Mouse (Mus musculus) G1E-ER4 (cell line): Measurements from ENCODE around the gene Plekho1. TPM values are rescaled to one million over a fixed set of nuclear protein-coding genes. Genes with fewer than 3 reads are reported as not detected.

ENCODE experiments used
- GATA1 ChIP-seq: IDR thresholded peaks from one replicate; pipeline ENCODE4 v1.8.0; 2012; ENCODE audit warnings: low read length, inconsistent platforms
- polyA plus RNA-seq: library from polyadenylated mRNA; stranded (reverse); fragments of >175 nt; gene quantifications from 2 replicates; pipeline ENCODE4 v1.2.3, GENCODE M21; 2012

Plekho1 gene
- polyA plus RNA-seq, 1 experiment, result 7.2 TPM

DNA sequence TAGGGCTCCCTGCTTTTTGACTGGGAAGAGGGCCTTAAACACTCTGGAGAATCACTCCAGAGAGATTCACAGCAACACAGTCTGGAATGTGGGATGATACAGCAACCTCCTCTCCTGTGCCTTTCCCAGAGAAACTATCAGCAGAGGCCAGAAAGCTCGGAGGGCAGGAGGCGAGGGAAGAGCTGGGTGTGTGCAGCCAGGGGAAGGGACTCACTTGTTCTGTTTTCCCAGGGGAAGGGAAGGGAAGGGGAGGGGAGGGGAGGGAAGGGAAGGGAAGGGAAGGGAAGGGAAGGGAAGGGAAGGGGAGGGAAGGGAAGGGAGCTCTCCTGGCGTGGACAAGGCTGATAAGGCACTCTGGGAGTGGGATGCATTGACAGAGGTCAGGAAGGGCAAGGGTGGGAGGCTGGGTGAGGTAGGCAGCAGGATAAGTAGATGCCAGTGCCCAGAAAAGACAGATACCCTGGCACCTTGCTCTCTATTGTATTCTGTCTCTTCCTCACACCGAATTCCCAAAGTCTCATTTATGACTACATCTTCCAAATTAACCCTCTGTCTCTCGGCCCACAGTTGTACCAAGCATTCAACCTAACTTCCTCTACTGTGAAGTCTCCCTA, 2.7 kb downstream of the Plekho1 start:
- TF ChIP-seq GATA1, result no peak

DNA sequence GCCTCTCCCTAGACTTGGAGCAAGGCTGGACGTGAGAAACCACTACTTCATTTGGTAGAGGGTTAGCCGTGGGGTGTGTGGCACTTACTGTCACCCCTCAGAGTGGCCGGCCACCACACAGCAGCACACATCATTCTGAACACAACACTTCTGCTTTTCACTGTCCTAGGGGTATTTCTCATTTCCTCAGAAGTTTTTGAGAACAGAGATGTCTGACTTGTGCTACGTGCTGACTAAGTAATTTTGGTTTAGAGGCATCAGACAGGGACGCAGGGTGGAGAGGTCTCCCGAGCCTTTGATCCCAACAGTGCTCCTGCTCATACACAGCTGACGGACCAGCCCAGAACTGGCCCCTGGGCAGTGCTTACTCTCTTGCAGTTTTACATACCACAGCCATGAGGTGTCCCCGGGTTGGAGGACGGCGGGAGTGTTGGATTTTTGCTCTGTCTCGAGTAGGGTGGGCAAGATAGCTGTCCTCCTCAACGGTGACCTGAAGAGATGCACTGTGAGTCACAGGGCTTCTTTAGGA, 5.3 kb downstream of the Plekho1 start:
- no peak for TF ChIP-seq GATA1

DNA sequence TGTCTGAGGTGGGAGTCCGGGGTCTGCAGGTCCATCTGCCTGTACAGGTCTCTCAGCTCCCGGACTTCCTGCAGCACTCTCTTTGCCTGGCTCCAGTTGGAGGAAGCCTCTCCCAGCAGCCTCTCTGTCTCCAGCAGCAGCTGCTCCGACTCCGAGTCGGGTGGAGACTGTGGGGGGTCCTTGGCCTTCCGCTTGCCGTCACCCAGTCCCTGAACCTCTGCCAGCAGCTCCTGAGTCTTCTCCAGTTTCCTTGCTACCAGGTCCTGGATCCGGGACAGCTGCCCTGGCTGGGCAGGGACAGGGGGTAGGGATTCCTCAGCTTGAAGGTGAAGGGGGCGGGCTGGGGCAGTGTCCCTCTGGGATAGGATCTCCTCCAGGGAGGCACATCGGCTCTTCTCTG, 6.8 kb downstream of the Plekho1 start:
- TF ChIP-seq GATA1, result no peak

DNA sequence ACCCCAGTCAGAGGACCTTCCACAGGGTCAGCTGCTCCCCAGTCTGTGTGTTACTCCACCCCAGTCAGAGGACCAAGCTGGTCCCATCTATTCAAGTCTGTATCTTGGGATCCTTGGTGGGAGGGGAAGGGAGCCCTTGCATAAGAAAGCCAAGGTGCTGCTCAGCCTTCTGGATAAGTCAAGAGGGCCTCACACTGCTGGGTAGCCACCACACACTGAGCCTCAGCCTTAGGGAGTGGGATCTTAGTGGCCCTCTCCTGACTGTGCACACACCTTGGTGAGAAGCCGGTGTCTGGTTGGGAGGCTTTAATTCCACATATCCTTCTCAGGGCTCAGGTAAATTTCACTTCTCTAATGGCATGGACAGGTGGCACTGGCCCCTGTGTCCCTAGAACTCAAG, 7.7 kb downstream of the Plekho1 start:
- no peak for TF ChIP-seq GATA1

DNA sequence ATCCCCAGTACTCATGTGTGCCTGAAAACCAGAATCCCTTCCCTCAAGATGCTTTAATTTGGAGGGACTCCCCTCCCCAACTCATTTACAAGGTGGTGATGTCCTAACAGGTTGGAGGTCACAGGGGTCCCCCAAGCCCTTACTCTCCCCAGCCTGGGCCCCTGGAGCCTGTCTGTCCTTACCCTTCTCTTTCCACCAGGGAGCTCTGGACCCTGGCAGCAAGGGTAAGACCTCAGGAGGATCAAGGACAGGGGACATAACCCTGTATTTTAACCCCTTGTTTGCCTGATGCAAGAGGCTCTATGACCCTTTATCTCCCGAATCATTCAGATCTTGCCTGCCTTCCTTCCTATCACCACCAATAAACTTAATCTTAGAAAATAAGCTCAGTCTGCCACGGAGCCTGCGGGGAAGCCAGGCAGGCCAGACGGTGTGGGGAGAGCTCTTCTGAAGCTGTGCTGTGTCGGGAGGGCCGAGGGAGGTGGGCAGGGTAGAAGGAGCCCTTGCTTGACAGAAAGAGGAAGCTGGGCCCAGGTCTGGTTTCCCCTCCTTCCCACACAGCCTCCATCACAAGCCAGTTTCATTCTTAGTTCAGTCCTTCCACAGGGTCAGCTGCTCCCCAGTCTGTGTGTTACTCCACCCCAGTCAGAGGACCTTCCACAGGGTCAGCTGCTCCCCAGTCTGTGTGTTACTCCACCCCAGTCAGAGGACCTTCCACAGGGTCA, 8.3 kb downstream of the Plekho1 start:
- no peak for TF ChIP-seq GATA1

DNA sequence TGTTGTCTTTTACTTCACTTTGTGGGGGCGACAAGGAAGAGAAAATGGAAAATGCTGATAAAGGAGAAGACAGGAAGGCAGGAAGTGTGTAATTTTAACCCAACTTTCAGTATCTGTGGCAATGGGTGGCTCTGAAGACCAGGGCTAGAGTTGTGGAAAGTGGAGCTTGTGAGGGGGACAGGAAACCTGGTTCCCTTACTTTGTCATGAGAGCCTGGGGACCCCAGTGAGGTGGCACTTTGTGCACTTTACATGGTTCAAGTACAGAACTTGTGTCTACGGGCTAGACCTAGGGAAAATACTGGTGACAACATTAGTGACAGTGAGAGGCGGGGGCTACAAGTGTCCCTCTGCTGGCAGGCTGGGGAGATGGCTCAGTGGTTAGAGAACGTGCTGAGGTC, 8.8 kb downstream of the Plekho1 start:
- TF ChIP-seq GATA1, result no peak

DNA sequence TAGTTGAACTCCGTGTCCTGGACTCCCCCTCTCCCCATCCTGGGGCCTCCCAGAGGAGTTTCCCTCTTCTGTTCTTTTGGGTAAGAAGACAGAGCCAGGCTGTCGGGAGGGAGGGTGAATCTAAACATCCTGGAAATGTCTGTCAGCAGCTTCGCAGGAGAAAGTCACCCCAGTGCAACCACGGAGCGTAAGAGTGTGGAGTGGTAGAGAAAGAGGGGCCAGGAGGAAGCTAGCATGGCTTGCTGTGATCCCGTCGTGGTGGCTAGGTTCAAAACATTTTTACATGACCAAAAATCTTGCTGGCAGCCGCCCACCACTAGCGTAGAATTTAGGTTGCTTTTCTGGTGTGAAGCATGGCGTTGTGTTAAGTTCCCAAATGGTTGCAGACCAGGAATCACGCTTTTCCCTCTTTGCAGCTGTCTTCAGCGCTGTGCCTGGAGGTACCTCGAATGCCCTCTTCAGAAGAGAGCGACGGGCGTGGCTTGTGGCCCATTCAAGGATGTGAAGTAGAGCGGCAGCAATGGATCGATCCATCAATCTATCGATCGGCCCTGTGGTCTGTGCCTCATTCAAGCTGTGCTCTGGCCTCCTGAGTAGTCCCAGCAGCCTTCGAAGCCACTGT, 9.7 kb downstream of the Plekho1 start:
- no peak for TF ChIP-seq GATA1

DNA sequence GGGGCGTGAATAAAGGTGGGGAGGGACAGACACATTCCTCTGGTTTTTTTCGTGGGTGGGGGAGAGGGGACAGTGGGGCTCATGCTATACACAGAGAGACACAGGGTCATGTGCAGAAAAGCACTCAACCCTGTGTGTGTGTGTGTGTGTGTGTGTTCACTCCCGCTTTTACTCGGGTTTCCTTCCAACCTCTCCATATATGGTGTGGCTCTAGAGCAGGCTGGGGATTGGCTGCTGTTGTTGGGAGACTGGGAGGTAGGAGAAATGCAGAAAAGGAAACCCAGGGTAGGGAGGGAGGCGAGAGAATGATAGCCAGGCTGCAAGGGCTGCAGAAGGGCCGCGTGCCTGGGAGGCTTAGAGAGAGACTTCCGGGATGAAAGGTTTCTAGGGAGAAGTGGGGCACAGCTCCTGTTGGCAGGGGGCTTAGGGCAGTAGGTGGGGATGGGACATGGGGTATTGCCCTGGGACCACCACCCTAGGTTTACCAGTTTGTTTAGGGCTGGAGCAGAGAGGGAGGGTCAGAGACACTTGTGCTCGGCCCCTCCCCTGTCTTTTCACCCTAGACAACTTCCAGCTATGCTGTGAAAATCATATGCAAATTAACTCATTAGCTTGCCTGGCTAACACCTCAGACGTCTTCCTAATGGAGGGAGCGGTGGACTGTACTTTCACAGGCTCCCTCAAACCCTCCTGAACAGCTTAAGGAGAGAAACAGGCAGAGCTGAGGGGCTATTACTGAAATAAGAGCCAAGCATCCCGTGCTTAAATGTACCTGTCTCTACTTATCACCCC, 10.4 kb downstream of the Plekho1 start:
- no peak for TF ChIP-seq GATA1

DNA sequence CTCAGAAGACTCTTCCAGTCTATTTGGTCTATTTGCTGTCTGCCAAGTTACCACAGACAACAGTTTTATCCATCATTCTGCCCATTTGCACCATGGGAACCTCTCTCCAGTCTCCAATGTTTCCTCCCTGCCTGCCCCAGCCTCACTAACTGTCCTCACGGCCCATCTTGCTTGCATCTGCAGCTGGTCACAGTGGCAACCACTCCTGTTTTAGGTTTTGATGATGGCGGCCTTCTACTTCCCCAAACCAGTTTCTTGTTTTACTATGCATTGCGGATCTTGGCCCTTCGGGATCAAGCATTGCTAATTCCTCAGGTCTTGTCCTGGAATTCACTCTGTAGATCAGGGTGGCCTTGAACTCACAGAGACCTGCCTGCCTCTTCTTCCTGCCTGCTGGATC, 13.7 kb downstream of the Plekho1 start:
- no peak for TF ChIP-seq GATA1

DNA sequence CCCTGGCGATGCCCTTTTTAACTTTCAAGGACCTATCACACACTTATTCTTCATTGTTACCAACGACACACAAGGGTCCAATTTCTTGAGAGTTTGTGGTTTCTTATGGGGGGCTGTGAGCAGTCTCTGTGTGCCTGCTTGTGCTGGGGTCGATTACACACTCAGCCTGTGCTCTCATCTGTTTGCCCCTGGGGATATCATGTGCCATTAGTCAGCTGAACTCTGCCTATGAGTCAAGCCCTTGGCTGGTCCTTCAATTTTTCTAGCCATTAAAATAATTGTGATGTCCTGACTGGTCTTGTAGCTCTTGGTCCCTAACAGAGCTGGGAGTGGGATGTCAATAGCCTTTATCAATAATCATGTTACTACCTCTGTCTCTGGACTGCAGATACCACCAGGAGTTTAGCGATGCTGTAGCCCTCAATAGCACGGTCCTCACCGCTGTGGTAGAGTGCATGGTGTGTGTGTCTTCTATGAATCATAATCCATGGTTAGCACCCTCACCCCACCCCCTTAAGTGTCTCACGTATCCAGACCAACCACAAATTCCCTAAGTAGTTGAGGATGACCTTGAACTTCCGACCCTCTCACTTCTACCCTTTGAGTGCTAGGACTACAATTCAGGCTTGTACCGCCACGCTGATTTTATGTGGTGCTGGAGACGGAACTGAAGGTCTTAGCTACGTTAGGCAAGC, 15.4 kb downstream of the Plekho1 start:
- no peak for TF ChIP-seq GATA1

DNA sequence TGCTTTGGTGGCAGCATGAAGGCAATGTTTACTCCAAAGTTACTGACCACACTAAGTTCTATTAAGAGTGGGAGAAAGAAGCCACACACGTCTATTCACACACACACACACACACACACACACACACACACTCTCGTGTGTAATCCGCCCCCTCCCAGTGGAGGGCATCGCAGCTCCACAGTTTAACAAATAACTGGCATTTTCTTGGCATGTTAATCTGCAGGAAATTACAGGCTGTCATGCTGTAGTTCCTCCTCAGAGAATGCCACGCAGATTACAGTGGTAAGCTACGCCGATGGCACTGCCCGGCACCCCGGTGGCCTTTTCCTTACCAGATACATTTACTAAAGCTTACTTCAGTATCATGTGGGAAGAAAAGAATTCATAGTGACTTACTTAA, 17.5 kb downstream of the Plekho1 start:
- TF ChIP-seq GATA1, result no peak

DNA sequence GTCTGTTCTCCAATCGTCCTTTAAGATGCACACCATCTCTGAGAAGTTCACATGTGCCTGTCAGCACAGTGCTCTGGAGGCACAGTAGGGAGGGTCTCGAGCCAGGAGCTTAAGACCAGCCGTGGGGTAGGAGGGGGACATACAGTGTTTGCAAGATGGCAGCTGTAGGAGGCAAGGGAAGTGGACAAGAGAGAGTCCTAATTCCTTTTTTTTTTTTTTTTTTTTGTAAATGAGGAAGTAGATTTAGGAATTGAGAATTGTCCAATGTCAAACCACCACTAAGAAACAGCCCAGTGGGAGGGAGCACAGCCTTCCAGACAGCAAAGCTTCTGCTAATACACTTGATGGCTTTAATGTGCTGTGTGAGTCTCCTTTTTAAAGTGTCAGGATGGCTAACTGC, 18.7 kb downstream of the Plekho1 start:
- no peak for TF ChIP-seq GATA1

DNA sequence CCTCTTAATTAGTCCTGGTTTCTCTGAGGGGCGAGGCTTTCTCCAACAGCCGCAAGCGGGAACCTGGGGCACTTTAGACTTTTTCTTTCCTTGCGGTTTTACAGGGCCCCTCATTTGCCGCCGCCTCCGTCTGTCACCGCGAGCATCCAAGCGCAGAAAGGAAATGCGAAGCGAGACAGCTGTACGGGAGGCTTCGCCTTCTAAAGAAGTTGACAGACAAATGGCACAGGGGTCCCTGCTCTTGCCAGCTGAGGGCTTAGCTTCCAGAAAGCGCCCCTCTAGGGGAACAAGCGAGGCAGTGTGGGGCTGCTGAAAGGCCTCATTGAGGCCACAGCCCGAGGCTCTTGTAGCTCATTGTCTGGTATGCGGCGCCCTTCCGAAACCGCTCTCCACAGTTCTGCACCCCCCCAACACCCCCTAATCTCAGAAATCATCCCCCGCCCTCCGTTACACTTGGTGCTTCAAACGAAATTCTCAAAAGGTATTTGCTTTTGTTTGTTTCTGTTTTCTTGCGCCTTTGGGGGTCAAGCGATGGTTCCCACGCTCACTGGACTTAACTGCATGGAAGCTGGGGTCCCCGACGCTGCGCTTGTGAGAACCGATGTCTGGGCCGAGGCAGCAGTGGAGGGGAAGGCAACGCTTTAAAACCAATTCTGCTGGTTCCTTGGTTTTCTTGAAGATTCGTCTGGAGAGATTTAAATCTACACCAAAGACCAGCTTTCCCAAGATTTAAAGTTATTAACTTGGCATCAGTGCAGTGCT, 22.7 kb downstream of the Plekho1 start:
- TF ChIP-seq GATA1, result no peak

DNA sequence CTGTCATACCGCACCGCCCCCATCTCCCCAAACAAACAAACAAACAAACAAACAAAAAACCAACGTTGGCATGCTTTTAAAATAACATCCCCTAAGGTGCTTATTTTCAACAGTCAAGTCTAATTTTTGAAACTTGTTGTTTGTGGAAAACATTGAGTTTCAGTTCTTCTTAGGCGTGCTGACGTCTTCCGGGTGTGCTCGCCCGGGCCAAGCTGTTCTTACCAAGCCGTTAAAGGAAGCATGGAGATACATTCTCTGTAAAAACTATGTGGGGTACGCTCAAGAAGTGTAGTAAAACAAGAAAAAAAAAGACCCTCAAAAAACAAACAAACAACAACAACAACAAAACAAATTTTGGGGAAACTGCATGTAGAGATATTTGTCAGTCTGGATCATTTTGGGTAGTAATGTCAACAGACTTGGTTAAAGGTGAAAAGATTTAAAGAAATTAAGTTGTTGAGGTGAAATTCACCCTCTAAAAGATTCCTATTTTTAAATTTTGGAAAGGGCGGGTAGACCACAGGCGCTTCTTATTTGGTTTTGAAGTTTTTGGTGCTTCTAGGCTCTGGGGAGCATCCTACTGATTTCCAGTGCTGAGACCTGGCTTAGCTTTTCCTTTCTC, 23.4 kb downstream of the Plekho1 start:
- TF ChIP-seq GATA1, result no peak
